Mouse (Mus musculus) intestine, postnatal 0 days (tissue): ENCODE measurements around the gene Gm26657. TPM values are rescaled to one million over a fixed set of nuclear protein-coding genes. Genes with fewer than 3 reads are reported as not detected.

Source experiments
- ATAC-seq: fragments of 200-750 bp; cut with Nextera tagmentation; 2 replicates; pipeline ENCODE4 v1.8.0; 2017; ENCODE audit warnings: mild to moderate bottlenecking, moderate TSS enrichment, moderate library complexity
- H3K27ac ChIP-seq: fragments of 300-500 bp; sonication (generic); 2 replicates; pipeline ENCODE4 v1.5.1; 2014; ENCODE audit warnings: mild to moderate bottlenecking, low read depth, low read length, moderate library complexity
- H3K27me3 ChIP-seq: fragments of 300-500 bp; sonication (generic); replicated peaks from 2 replicates; pipeline ENCODE4 v1.6.1; 2014; ENCODE audit warnings: low read length, mixed read lengths; ENCODE audit not compliant: control insufficient read depth, insufficient read depth
- H3K36me3 ChIP-seq: fragments of 300-500 bp; sonication (generic); 2 replicates; pipeline ENCODE4 v1.6.1; 2014; ENCODE audit warnings: mild to moderate bottlenecking, moderate library complexity; ENCODE audit not compliant: control insufficient read depth, insufficient read depth
- H3K4me1 ChIP-seq: fragments of 300-500 bp; sonication (generic); replicated peaks from 2 replicates; pipeline ENCODE4 v1.6.1; 2014; ENCODE audit warnings: antibody characterized with exemption, low read length, mixed read lengths; ENCODE audit not compliant: control insufficient read depth, insufficient read depth
- H3K4me2 ChIP-seq: fragments of 300-500 bp; sonication (generic); replicated peaks from 2 replicates; pipeline ENCODE4 v1.6.1; 2014; ENCODE audit warnings: low read depth, mild to moderate bottlenecking, moderate library complexity
- H3K4me3 ChIP-seq: fragments of 300-500 bp; sonication (generic); 2 replicates; pipeline ENCODE4 v1.5.1; 2014; ENCODE audit warnings: low read depth, low read length
- H3K9ac ChIP-seq: fragments of 300-500 bp; sonication (generic); 2 replicates; pipeline ENCODE4 v1.6.1; 2014; ENCODE audit warnings: mild to moderate bottlenecking, low read depth, low read length
- H3K9me3 ChIP-seq: fragments of 300-500 bp; sonication (generic); 2 replicates; pipeline ENCODE4 v1.6.1; 2016; ENCODE audit warnings: mixed run types; ENCODE audit not compliant: control insufficient read depth
- CTCF ChIP-seq: sonication (generic); IDR thresholded peaks from 2 replicates; pipeline ENCODE4 v1.5.1; 2016; ENCODE audit warnings: low read depth, mild to moderate bottlenecking, control low read depth, antibody characterized with exemption, moderate library complexity
- WGBS: fragments of 180-500 bp; shearing (Covaris S2); extraction: QIAGEN DNeasy Blood & Tissue Kit; methylation state at CpG from one replicate; pipeline ENCODE4 v1.1.7; 2014; 5-methylcytosine and 5-hydroxymethylcytosine counted together
- polyA plus RNA-seq: library from polyadenylated mRNA; unstranded; fragments of >200 nt; fragmentation: Nextera tagmentation; extraction: Ambion mirVana; gene quantifications from 2 replicates; pipeline ENCODE4 v1.2.1, GENCODE M21; 2015

The Gm26657 gene
- polyA plus RNA-seq, 1 experiment from 2014 or later = not detected

- Histone ChIP-seq H3K27me3 (no peaks in the 10 kb centered on the region), H3K9me3 (no peaks in the 10 kb centered on the region), H3K4me2 (no peak overlapping the region), H3K4me1 (no peaks in the 10 kb centered on the region), H3K4me3 (no peak overlapping the region), H3K36me3 (no peaks in the 10 kb centered on the region), H3K9ac (no peak overlapping the region), H3K27ac (no peak overlapping the region)
- ATAC-seq = no peak
- peak; percentile 55 for TF ChIP-seq CTCF
- 59% methylated on average over 8 of the region's 8 CpGs for WGBS
Measured at GRCm38 (mm10) chr4:56725839-56726238, 14.0 kb upstream of the Gm26657 start.

GRCm38 (mm10) chr4:56740611-56741010, 741 bp downstream of the Gm26657 start:
- Histone ChIP-seq H3K9ac (no peak overlapping the region), H3K36me3 (peaks cover 4% of the 10 kb centered on the region; the same call in 1 of the 2 replicates), H3K27ac (no peak overlapping the region), H3K27me3 (no peaks in the 10 kb centered on the region), H3K4me1 (no peaks in the 10 kb centered on the region), H3K9me3 (no peaks in the 10 kb centered on the region), H3K4me2 (no peak overlapping the region), H3K4me3 (no peak overlapping the region)
- no peak for TF ChIP-seq CTCF
- 95% methylated on average over 20 of the region's 20 CpGs for WGBS
- no peak for ATAC-seq

- ATAC-seq = no peak
- WGBS = 93% methylated on average over 13 of the region's 13 CpGs
- H3K9me3 ChIP-seq = no peaks in the 10 kb centered on the region
- H3K27me3 ChIP-seq = no peaks in the 10 kb centered on the region
- no peak within 1 kb of the TSS for H3K4me3 ChIP-seq
- no peak within 1 kb of the TSS for H3K27ac ChIP-seq
- peaks cover 5% of the 10 kb centered on the region; the same call in 1 of the 2 replicates for H3K36me3 ChIP-seq
- TF ChIP-seq CTCF = no peak
- H3K4me2 ChIP-seq = no peak within 1 kb of the TSS
- no peaks in the 10 kb centered on the region for H3K4me1 ChIP-seq
- no peak within 1 kb of the TSS for H3K9ac ChIP-seq
Measured at GRCm38 (mm10) chr4:56741041-56741493, 1.2 kb downstream of the Gm26657 start, which contains the start of gene Actl7b. Gene Actl7b, minus strand, starts transcription at chr4:56741443.

- no peak overlapping the region for H3K9ac ChIP-seq
- no peaks in the 10 kb centered on the region for H3K9me3 ChIP-seq
Measured at GRCm38 (mm10) chr4:56742698-56743097, 2.8 kb downstream of the Gm26657 start.

GRCm38 (mm10) chr4:56743363-56744195, 3.7 kb downstream of the Gm26657 start, which contains the start of gene Actl7a:
Gene Actl7a, plus strand, starts transcription at chr4:56743413.
- H3K27me3 ChIP-seq = no peaks in the 10 kb centered on the region
- TF ChIP-seq CTCF = no peak
- no peak within 1 kb of the TSS for H3K4me3 ChIP-seq
- no peak within 1 kb of the TSS for H3K4me2 ChIP-seq
- H3K27ac ChIP-seq = no peak within 1 kb of the TSS
- peaks cover 11% of the 10 kb centered on the region; the same call in 1 of the 2 replicates for H3K36me3 ChIP-seq
- H3K9me3 ChIP-seq = no peaks in the 10 kb centered on the region
- no peaks in the 10 kb centered on the region for H3K4me1 ChIP-seq
- WGBS = 97% methylated on average over 21 of the region's 21 CpGs
- H3K9ac ChIP-seq = no peak within 1 kb of the TSS
- no peak for ATAC-seq

More at GRCm38 (mm10) chr4:56742698-56743097, 2.8 kb downstream of the Gm26657 start:
- Histone ChIP-seq H3K4me3 (no peak overlapping the region), H3K27me3 (no peaks in the 10 kb centered on the region), H3K27ac (no peak overlapping the region), H3K4me1 (no peaks in the 10 kb centered on the region), H3K4me2 (no peak overlapping the region), H3K36me3 (peaks cover 5% of the 10 kb centered on the region; the same call in 1 of the 2 replicates)
- TF ChIP-seq CTCF = no peak
- WGBS = 87% methylated on average over 4 of the region's 4 CpGs
- ATAC-seq = no peak

- WGBS = 85% methylated on average over 2 of the region's 2 CpGs
- H3K9ac ChIP-seq = no peak overlapping the region
- peaks cover 35% of the 10 kb centered on the region for H3K36me3 ChIP-seq
- no peak overlapping the region for H3K4me2 ChIP-seq
- H3K27me3 ChIP-seq = no peaks in the 10 kb centered on the region
- no peak for TF ChIP-seq CTCF
- no peak overlapping the region for H3K27ac ChIP-seq
- H3K4me3 ChIP-seq = no peak overlapping the region
- no peaks in the 10 kb centered on the region for H3K9me3 ChIP-seq
- no peak for ATAC-seq
- H3K4me1 ChIP-seq = no peaks in the 10 kb centered on the region
Measured at GRCm38 (mm10) chr4:56746345-56746744, 6.5 kb downstream of the Gm26657 start.
